Mouse (Mus musculus): ENCODE measurements around the gene Grem2. TPM values are rescaled to one million over a fixed set of nuclear protein-coding genes. Genes with fewer than 3 reads are reported as not detected.

Gene Grem2
- 3.0 and 3.9 TPM in 2 replicates for polyA plus RNA-seq (2021; fragmentation: Nextera tagmentation)
- long read RNA-seq, experiment 1, partial matches to known transcripts, result 0 of 3 reads
- long read RNA-seq, experiment 1, other reads (novel, unspliced or antisense), result 3 of 3 reads
- long read RNA-seq, experiment 2, transcript Grem2-201 (2 exons, 3,745 nt), result major isoform, 5 of 6 reads
- long read RNA-seq, experiment 2, partial matches to known transcripts, result 0 of 6 reads
- long read RNA-seq, experiment 2, other reads (novel, unspliced or antisense), result 1 of 6 reads

DNA sequence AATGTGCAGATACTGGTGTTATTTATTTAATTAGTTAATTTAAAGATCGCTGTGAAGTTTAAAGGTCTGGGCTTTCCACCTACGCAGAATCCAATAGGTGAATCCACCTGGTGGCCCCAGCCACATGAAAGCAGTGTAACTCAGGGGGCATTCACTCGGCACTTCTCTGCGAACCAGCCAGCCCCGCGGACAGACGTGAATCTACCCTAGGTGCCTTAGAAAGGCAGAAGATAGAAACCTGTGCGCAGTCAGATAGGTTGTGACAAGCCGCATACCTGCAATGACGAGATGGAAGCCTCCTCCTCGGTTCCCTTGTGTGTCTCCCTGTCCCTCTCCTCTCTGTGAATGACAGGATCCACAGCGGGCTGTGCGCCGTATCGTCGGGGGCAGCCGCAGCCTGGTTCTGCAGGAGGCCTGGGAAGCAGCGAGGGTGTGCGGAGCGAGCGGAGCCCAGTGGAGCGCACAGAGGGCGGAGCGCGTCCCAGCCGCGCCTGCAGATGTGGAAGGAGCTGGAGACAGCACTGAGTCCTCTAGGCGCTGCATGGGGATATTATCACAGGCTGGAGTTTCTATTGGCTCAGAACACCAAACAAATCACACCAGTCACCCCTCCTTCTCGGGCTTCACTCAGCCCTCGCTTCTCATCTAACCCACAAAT lies at the start of gene Grem2:
Gene Grem2 (minus strand): TSS at position 522 of the 658 bp plus-strand sequence.

Data from layer of hippocampus, adult 6 months (tissue).